Mouse (Mus musculus) forebrain, embryonic 11.5 days (tissue): ENCODE data around the gene Ulk4. TPM values are rescaled to one million over a fixed set of nuclear protein-coding genes. Genes with fewer than 3 reads are reported as not detected.

Experiments
- ATAC-seq: fragments of 200-750 bp; cut with Nextera tagmentation; replicated peaks from 2 replicates; pipeline ENCODE4 v1.8.0; 2017; ENCODE audit warnings: moderate TSS enrichment; ENCODE audit not compliant: low FRiP score
- DNase-seq: peaks from one replicate; pipeline ENCODE4 v3.0.0-alpha.2; 2017; ENCODE audit warnings: low spot score
- H3K27ac ChIP-seq: fragments of 300-500 bp; sonication (generic); 2 replicates; pipeline ENCODE4 v1.5.1; 2014; ENCODE audit warnings: low read depth, low read length
- H3K27me3 ChIP-seq: fragments of 300-500 bp; sonication (generic); 2 replicates; pipeline ENCODE4 v1.6.1; 2014; ENCODE audit warnings: mild to moderate bottlenecking, low read length, mixed read lengths; ENCODE audit not compliant: control insufficient read depth, insufficient read depth
- H3K36me3 ChIP-seq: fragments of 300-500 bp; sonication (generic); 2 replicates; pipeline ENCODE4 v1.6.1; 2014; ENCODE audit warnings: mild to moderate bottlenecking, low read length, moderate library complexity, mixed read lengths; ENCODE audit not compliant: control insufficient read depth, insufficient read depth
- H3K4me1 ChIP-seq: fragments of 300-500 bp; sonication (generic); replicated peaks from 2 replicates; pipeline ENCODE4 v1.6.1; 2014; ENCODE audit warnings: low read length, mixed read lengths; ENCODE audit not compliant: control insufficient read depth, insufficient read depth
- H3K4me2 ChIP-seq: fragments of 300-500 bp; sonication (generic); 2 replicates; pipeline ENCODE4 v1.6.1; 2014; ENCODE audit warnings: low read depth, mild to moderate bottlenecking, low read length, moderate library complexity, mixed read lengths; ENCODE audit not compliant: severe bottlenecking
- H3K4me3 ChIP-seq: fragments of 300-500 bp; sonication (generic); 2 replicates; pipeline ENCODE4 v1.5.1; 2014; ENCODE audit warnings: low read depth, low read length
- H3K9ac ChIP-seq: fragments of 300-500 bp; sonication (generic); 2 replicates; pipeline ENCODE4 v1.6.1; 2014; ENCODE audit warnings: low read length
- H3K9me3 ChIP-seq: fragments of 300-500 bp; sonication (generic); 2 replicates; pipeline ENCODE4 v1.6.1; 2016; ENCODE audit warnings: low read length, mixed read lengths; ENCODE audit not compliant: control insufficient read depth
- WGBS: fragments of 180-500 bp; shearing (Covaris S2); extraction: QIAGEN DNeasy Blood & Tissue Kit; methylation state at CpG from one replicate; pipeline ENCODE4 v1.1.7; 2014; 5-methylcytosine and 5-hydroxymethylcytosine counted together
- polyA plus RNA-seq: library from polyadenylated mRNA; unstranded; fragments of >200 nt; fragmentation: Nextera tagmentation; extraction: Ambion mirVana; gene quantifications from 2 replicates; pipeline ENCODE4 v1.2.1, GENCODE M21; 2014

The Ulk4 gene
- polyA plus RNA-seq, 1 experiment from 2014 or later = 163 TPM

DNA sequence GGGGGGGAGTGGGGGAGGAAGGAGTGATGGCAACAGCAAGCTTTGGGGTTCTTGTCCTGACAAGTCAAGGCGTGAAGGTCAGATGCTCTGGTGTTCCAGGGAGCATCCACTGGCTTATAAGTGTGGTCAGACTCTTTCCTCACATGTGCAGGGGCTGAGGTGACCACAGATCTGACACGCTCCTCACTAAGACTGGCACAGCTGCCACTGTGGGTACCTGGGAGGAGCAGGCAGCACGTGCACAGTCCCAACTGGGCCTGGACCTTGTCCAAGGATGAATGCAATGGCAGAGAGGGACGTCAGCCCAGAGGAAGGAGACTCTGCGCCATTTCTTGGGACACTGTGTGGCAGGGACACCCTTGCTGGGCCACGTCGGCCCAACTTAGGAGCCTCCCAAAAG is 295.2 kb downstream of the Ulk4 start:
- 88% methylated on average over 7 of the region's 7 CpGs for WGBS
- no peak for ATAC-seq
- no peak for DNase-seq
- Histone ChIP-seq H3K4me2 (no peak overlapping the region), H3K4me1 (no peaks in the 10 kb centered on the region), H3K9me3 (no peaks in the 10 kb centered on the region), H3K27ac (no peak overlapping the region), H3K36me3 (no peaks in the 10 kb centered on the region), H3K9ac (no peak overlapping the region), H3K4me3 (no peak overlapping the region), H3K27me3 (no peaks in the 10 kb centered on the region)

- DNase-seq (no peak), ATAC-seq (no peak)
- 96% methylated on average over 4 of the region's 4 CpGs for WGBS
- Histone ChIP-seq H3K4me1 (no peaks in the 10 kb centered on the region), H3K27ac (no peak overlapping the region), H3K36me3 (no peaks in the 10 kb centered on the region; the same call in 1 of the 2 replicates), H3K9me3 (no peaks in the 10 kb centered on the region), H3K9ac (no peak overlapping the region), H3K4me2 (no peak overlapping the region), H3K27me3 (no peaks in the 10 kb centered on the region), H3K4me3 (no peak overlapping the region)
These were observed 300.1 kb downstream of the Ulk4 start for GRCm38 (mm10) chr9:120976856-120977255.

- ATAC-seq = no peak
- no peak for DNase-seq
- no peaks in the 10 kb centered on the region for H3K9me3 ChIP-seq
These were observed 300.8 kb downstream of the Ulk4 start for GRCm38 (mm10) chr9:120976158-120976557.

GRCm38 (mm10) chr9:120974209-120974608 is 302.8 kb downstream of the Ulk4 start:
- Histone ChIP-seq H3K36me3 (no peaks in the 10 kb centered on the region; the same call in 1 of the 2 replicates), H3K9me3 (no peaks in the 10 kb centered on the region), H3K9ac (no peak overlapping the region), H3K4me1 (no peaks in the 10 kb centered on the region), H3K27me3 (no peaks in the 10 kb centered on the region), H3K4me3 (no peak overlapping the region), H3K27ac (no peak overlapping the region), H3K4me2 (no peak overlapping the region)
- ATAC-seq (no peak), DNase-seq (no peak)
- WGBS = 80% methylated on average over 2 of the region's 2 CpGs

More at GRCm38 (mm10) chr9:120976158-120976557, 300.8 kb downstream of the Ulk4 start:
- H3K9ac ChIP-seq = no peak overlapping the region
- 81% methylated on average over 5 of the region's 5 CpGs for WGBS
- no peaks in the 10 kb centered on the region; the same call in 1 of the 2 replicates for H3K36me3 ChIP-seq
- no peak overlapping the region for H3K4me3 ChIP-seq
- H3K4me1 ChIP-seq = no peaks in the 10 kb centered on the region
- H3K27ac ChIP-seq = no peak overlapping the region
- no peak overlapping the region for H3K4me2 ChIP-seq
- H3K27me3 ChIP-seq = no peaks in the 10 kb centered on the region

- Histone ChIP-seq H3K9me3 (no peaks in the 10 kb centered on the region), H3K36me3 (peaks cover 2% of the 10 kb centered on the region; the same call in 1 of the 2 replicates), H3K4me1 (no peaks in the 10 kb centered on the region), H3K9ac (no peak overlapping the region), H3K4me2 (no peak overlapping the region), H3K27me3 (no peaks in the 10 kb centered on the region), H3K27ac (no peak overlapping the region), H3K4me3 (no peak overlapping the region)
- DNase-seq (no peak), ATAC-seq (no peak)
- WGBS = 87% methylated on average over 6 of the region's 6 CpGs
These were observed 303.9 kb downstream of the Ulk4 start for GRCm38 (mm10) chr9:120973026-120973515.

DNA sequence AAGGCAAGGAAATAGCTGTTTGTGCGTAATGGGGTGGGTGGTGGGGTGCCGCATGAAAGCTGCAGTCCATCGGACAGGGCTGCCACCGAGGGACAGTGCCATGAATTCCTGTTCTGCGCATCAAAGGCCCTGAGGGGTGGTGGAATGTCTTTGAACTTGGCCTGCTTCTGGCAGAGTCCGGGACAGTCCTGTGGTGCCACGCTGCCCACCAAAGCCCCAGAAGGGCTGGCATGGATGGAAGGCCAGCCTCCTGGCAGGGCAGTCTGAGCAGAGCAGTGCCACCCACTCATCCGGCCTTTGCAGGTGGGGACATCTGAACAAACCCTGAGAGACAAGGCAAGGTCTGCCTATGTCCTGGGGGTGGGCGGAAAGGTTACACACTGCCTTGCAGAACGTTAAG is 312.0 kb downstream of the Ulk4 start:
- H3K4me1 ChIP-seq = no peaks in the 10 kb centered on the region
- whole genome bisulfite sequencing = 88% methylated on average over 10 of the region's 10 CpGs
- ATAC-seq = no peak
- H3K4me3 ChIP-seq = no peak overlapping the region
- H3K27ac ChIP-seq = no peak overlapping the region
- H3K36me3 ChIP-seq = peaks cover 24% of the 10 kb centered on the region; the same call in 1 of the 2 replicates
- no peaks in the 10 kb centered on the region for H3K9me3 ChIP-seq
- H3K4me2 ChIP-seq = no peak overlapping the region
- H3K9ac ChIP-seq = no peak overlapping the region
- DNase-seq = no peak
- no peaks in the 10 kb centered on the region for H3K27me3 ChIP-seq

DNA sequence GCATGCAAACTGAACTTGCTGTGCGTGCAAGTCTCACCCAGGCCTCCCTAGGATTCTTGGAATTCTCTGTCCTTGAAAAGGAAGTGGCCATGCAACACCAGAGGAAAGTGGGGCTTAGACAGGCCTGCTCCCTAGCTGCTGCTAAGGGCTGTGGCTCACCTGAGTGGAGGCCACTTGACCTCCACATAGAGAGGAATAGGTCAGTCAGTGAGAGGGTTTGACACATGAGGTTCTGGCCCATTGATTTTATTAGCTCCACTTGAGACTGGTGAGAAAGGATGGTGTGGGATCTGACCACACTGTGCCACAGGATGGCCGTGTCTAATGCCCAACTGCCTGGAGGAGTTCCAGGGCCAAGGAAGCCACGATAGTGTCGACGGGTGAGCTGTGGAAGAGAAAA is 312.8 kb downstream of the Ulk4 start:
- H3K4me1 ChIP-seq = no peaks in the 10 kb centered on the region
- ATAC-seq = no peak
- H3K4me3 ChIP-seq = no peak overlapping the region
- H3K36me3 ChIP-seq = peaks cover 29% of the 10 kb centered on the region
- no peaks in the 10 kb centered on the region for H3K9me3 ChIP-seq
- H3K27ac ChIP-seq = no peak overlapping the region
- H3K27me3 ChIP-seq = no peaks in the 10 kb centered on the region
- no peak overlapping the region for H3K4me2 ChIP-seq
- no peak overlapping the region for H3K9ac ChIP-seq
- no peak for DNase-seq
- WGBS = 91% methylated on average over 5 of the region's 5 CpGs

- H3K9ac ChIP-seq = no peak overlapping the region
- no peaks in the 10 kb centered on the region for H3K27me3 ChIP-seq
- no peak overlapping the region for H3K4me3 ChIP-seq
- H3K4me1 ChIP-seq = no peaks in the 10 kb centered on the region
- WGBS = 95% methylated on average over 3 of the region's 3 CpGs
- DNase-seq (no peak), ATAC-seq (no peak)
- no peaks in the 10 kb centered on the region for H3K9me3 ChIP-seq
- no peak overlapping the region for H3K4me2 ChIP-seq
- peaks cover 32% of the 10 kb centered on the region for H3K36me3 ChIP-seq
- H3K27ac ChIP-seq = no peak overlapping the region; the same call in 1 of the 2 replicates
These were observed 313.3 kb downstream of the Ulk4 start for GRCm38 (mm10) chr9:120963720-120964119.

GRCm38 (mm10) chr9:120963104-120963503 is 313.9 kb downstream of the Ulk4 start:
- DNase-seq (no peak), ATAC-seq (no peak)
- no peak overlapping the region for H3K4me2 ChIP-seq
- no peaks in the 10 kb centered on the region for H3K9me3 ChIP-seq
- no peaks in the 10 kb centered on the region for H3K4me1 ChIP-seq
- H3K4me3 ChIP-seq = no peak overlapping the region
- no peaks in the 10 kb centered on the region for H3K27me3 ChIP-seq
- 89% methylated on average over 4 of the region's 4 CpGs for WGBS
- H3K9ac ChIP-seq = no peak overlapping the region
- H3K27ac ChIP-seq = no peak overlapping the region
- H3K36me3 ChIP-seq = peaks cover 32% of the 10 kb centered on the region
